Mouse (Mus musculus) liver, embryonic 11.5 days (tissue): ENCODE results near the gene Mpdu1. TPM values are rescaled to one million over a fixed set of nuclear protein-coding genes. Genes with fewer than 3 reads are reported as not detected.

ENCODE experiments used
- ATAC-seq: fragments of 200-750 bp; cut with Nextera tagmentation; replicated peaks from 2 replicates; pipeline ENCODE4 v1.8.0; 2017; ENCODE audit warnings: moderate number of reproducible peaks, mild to moderate bottlenecking, moderate TSS enrichment, moderate library complexity; ENCODE audit not compliant: low FRiP score
- DNase-seq: peaks from one replicate; pipeline ENCODE4 v3.0.0-alpha.2; 2017; ENCODE audit warnings: low spot score
- H3K27ac ChIP-seq: fragments of 300-500 bp; sonication (generic); 2 replicates; pipeline ENCODE4 v1.5.1; 2014; ENCODE audit warnings: mild to moderate bottlenecking, low read depth, low read length, control low read depth
- H3K27me3 ChIP-seq: fragments of 300-500 bp; sonication (generic); replicated peaks from 2 replicates; pipeline ENCODE4 v1.6.1; 2014; ENCODE audit warnings: low read length, mixed read lengths; ENCODE audit not compliant: control insufficient read depth, insufficient read depth
- H3K36me3 ChIP-seq: fragments of 300-500 bp; sonication (generic); 2 replicates; pipeline ENCODE4 v1.6.1; 2014; ENCODE audit warnings: mild to moderate bottlenecking, low read length, moderate library complexity, mixed read lengths; ENCODE audit not compliant: control insufficient read depth, insufficient read depth
- H3K4me1 ChIP-seq: fragments of 300-500 bp; sonication (generic); replicated peaks from 2 replicates; pipeline ENCODE4 v1.6.1; 2014; ENCODE audit warnings: low read length, mixed read lengths; ENCODE audit not compliant: control insufficient read depth, insufficient read depth
- H3K4me2 ChIP-seq: fragments of 300-500 bp; sonication (generic); 2 replicates; pipeline ENCODE4 v1.6.1; 2014; ENCODE audit warnings: mild to moderate bottlenecking, control low read depth, moderate library complexity
- H3K4me3 ChIP-seq: fragments of 300-500 bp; sonication (generic); 2 replicates; pipeline ENCODE4 v1.5.1; 2014; ENCODE audit warnings: low read depth, low read length, control low read depth
- H3K9ac ChIP-seq: fragments of 300-500 bp; sonication (generic); 2 replicates; pipeline ENCODE4 v1.6.1; 2014; ENCODE audit warnings: low read depth, low read length, control low read depth
- H3K9me3 ChIP-seq: fragments of 300-500 bp; sonication (generic); 2 replicates; pipeline ENCODE4 v1.6.1; 2016; ENCODE audit warnings: low read length, inconsistent platforms, mixed read lengths; ENCODE audit not compliant: control insufficient read depth
- whole genome bisulfite sequencing: fragments of 180-500 bp; shearing (Covaris S2); extraction: QIAGEN DNeasy Blood & Tissue Kit; methylation state at CpG from one replicate; pipeline ENCODE4 v1.1.7; 2014; 5-methylcytosine and 5-hydroxymethylcytosine counted together
- polyA plus RNA-seq: library from polyadenylated mRNA; unstranded; fragments of >200 nt; fragmentation: Nextera tagmentation; extraction: Ambion mirVana; gene quantifications from 2 replicates; pipeline ENCODE4 v1.2.1, GENCODE M21; 2014

The Mpdu1 gene
- polyA plus RNA-seq, 1 experiment from 2014 or later, result 24.0 TPM

DNA sequence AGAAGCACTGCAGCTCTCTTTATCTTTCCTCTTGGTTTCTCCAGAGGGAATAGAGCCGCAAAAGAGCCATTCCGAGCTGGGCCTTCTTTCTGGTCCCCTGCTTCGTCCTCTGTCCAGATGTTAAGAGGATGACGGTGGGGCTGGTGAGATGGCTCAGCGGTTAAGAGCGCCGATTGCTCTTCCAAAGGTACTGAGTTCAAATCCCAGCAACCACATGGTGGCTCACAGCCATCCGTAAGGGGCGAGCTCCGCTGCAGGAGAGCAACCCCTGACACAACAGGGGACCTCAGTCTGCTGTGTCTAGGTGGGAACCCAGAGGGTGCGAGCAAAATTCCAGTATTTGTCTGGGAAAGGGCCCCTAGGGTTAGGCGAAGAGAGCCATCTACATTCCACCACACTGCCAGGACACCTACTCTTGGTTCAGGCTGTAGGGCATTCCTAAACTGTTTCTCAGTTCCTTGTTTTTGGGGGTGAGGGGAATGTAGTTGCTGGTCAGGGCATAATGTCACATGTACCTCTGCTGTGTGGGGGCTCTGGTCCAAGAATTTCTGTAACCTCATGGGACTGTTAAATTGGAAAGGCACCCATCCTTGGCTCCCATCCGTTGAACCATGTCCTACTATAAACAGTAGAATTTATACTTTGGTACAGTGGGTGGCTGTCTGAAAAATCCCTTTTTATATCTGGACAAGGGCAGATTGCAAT lies 677 bp upstream of the Mpdu1 start:
- peaks cover 23% of the 10 kb centered on the region for H3K4me1 ChIP-seq
- ATAC-seq (no peak), DNase-seq (no peak)
- H3K9me3 ChIP-seq, result no peaks in the 10 kb centered on the region
- peak overlapping the region; percentile 81 for H3K9ac ChIP-seq
- no peaks in the 10 kb centered on the region for H3K27me3 ChIP-seq
- WGBS, result 68% methylated on average over 13 of the region's 13 CpGs
- peak overlapping the region; percentile 94 for H3K27ac ChIP-seq
- H3K36me3 ChIP-seq, result peaks cover 28% of the 10 kb centered on the region
- peak overlapping the region; percentile 75 for H3K4me2 ChIP-seq
- H3K4me3 ChIP-seq, result peak overlapping the region; percentile 60

DNA sequence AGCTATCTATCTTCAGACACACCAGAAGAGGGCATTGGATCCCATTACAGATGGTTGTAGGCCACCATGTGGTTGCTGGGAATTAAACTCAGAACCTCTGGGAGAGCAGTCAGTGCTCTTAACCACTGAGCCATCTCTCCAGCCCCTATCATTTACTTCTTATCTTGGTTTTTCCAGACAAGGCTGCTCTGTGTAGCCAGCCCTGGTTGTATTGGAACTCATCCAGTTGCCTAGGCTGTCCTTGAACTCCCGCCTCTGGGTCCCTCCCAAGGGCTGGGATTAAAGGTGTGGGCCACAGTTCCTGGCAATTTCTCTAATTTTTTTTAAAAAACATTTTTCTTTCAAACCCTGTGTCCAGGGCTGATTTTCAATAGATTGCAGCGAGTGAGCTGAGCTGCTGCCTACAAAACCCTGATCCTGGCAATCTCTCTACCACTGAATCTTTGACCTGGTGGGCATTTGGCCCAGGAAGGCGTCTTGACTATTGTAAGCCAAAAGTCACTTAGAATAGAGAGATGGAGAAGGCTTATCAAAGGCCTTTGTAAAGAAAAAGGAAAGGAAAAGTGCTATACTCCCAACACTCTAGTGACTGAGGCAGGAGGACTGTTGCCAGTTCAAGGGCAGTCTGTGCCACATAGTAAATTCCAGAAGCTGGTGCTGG lies 1.1 kb downstream of the Mpdu1 start:
- H3K36me3 ChIP-seq, result peaks cover 31% of the 10 kb centered on the region
- peak overlapping the region; percentile 75 for H3K4me2 ChIP-seq
- no peaks in the 10 kb centered on the region for H3K27me3 ChIP-seq
- no peak for ATAC-seq
- H3K9ac ChIP-seq, result peak overlapping the region; percentile 81
- H3K4me3 ChIP-seq, result peak overlapping the region; percentile 60
- no peak for DNase-seq
- 59% methylated on average over 3 of the region's 3 CpGs for WGBS
- no peaks in the 10 kb centered on the region for H3K9me3 ChIP-seq
- peak overlapping the region; percentile 94 for H3K27ac ChIP-seq
- H3K4me1 ChIP-seq, result peaks cover 31% of the 10 kb centered on the region

DNA sequence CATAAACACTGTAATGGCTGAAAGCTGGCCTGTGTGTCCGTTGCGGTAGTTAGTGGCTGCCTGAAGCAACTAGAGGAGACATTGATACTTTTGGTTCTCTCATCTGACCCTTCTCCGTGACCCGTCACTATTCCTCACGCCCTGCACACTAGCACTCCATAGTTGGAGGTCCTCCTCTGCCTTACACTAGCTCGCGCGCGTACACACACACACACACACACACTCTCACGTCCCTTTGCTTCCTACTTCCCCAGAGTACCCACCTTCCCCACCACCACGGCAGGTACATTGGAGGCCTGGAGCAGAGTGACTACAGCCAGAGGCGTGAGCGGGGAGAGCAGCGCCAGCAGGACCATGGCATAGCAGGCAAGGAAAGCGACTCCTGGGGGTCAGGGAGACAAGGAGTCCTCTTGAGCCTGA lies 5.0 kb downstream of the Mpdu1 start:
- no peak overlapping the region for H3K4me2 ChIP-seq
- no peak for DNase-seq
- no peak for ATAC-seq
- H3K9ac ChIP-seq, result no peak overlapping the region
- H3K9me3 ChIP-seq, result no peaks in the 10 kb centered on the region
- WGBS, result 83% methylated on average over 15 of the region's 15 CpGs
- no peak overlapping the region for H3K4me3 ChIP-seq
- H3K36me3 ChIP-seq, result peaks cover 29% of the 10 kb centered on the region
- peaks cover 35% of the 10 kb centered on the region for H3K4me1 ChIP-seq
- no peak overlapping the region for H3K27ac ChIP-seq
- no peaks in the 10 kb centered on the region for H3K27me3 ChIP-seq

DNA sequence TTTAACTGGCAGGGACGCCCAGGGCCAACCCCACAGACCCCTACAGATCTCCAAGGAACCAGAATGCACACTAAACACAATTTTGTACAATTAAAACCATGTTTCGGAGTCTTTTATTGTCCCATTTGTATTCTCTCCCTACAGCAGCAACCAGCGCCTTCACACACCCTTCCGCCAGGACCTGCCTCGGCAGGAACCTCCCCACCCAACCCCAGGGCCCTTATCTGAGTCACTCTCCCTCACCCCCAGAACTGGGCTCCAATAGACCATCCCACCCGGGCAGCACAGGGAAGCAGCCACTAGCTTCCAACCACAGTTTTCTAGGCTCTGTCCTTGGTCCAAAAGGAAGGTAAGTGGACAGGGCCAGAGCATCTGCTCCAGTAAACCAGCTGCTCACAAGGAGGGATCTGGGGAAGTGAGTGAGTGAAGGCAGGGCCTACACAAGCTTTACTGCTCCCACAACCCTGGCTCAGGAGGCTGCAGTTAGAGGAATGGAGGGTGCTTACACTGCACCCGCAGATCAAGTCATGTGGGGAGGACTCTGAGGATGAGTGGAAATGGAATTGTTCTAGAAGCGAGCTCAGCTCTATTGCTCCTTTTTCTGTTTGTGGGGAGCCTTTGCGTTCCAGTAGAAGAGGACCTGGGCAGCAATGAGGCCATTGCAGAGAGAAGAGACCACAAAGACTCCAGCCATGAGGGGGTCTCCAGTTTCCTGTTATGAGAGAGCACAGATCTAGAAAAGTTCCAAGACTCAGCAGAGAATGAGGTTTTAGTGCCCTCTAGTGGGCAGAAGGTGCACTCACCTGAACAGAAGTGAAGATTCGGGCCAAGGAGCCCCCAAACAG lies 5.6 kb downstream of the Mpdu1 start:
- ATAC-seq (0 out of 2 replicates have a peak, but pooled peaks have one; percentile 44), DNase-seq (no peak)
- peaks cover 35% of the 10 kb centered on the region for H3K4me1 ChIP-seq
- H3K36me3 ChIP-seq, result peaks cover 35% of the 10 kb centered on the region
- H3K4me2 ChIP-seq, result peak overlapping the region; percentile 17; the same call in 1 of the 2 replicates
- no peak overlapping the region for H3K4me3 ChIP-seq
- 0 out of 2 replicates have a peak overlapping the region, but pooled peaks have one; percentile 23 for H3K27ac ChIP-seq
- H3K9me3 ChIP-seq, result no peaks in the 10 kb centered on the region
- whole genome bisulfite sequencing, result 66% methylated on average over 10 of the region's 10 CpGs
- no peaks in the 10 kb centered on the region for H3K27me3 ChIP-seq
- 0 out of 2 replicates have a peak overlapping the region, but pooled peaks have one; percentile 3 for H3K9ac ChIP-seq

DNA sequence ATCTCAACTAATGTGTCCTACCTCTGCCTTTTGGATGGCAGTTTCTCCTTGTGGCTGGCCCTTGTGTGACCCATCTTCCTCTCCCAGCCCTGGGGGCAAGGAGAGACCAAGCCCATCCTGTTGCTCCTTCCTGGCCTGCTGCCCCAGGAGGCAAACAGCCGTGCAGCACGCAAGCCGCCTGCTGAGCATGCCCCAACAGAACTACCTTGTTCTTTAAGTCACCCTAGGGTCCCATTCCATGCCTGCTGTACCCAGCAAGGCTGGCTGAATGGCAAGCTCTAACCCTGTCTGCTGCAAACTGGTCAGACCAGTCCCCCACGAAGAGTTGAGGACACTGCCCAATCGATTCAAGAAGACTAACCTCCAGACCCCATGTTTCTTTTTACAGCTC lies 6.4 kb downstream of the Mpdu1 start:
- Histone ChIP-seq H3K27ac (no peak overlapping the region; the same call in 1 of the 2 replicates), H3K9me3 (no peaks in the 10 kb centered on the region), H3K4me2 (no peak overlapping the region; the same call in 1 of the 2 replicates), H3K27me3 (no peaks in the 10 kb centered on the region), H3K36me3 (peaks cover 40% of the 10 kb centered on the region), H3K9ac (no peak overlapping the region), H3K4me1 (peaks cover 29% of the 10 kb centered on the region), H3K4me3 (0 out of 2 replicates have a peak overlapping the region, but pooled peaks have one; percentile 3)
- ATAC-seq (no peak), DNase-seq (no peak)
- 78% methylated on average over 5 of the region's 5 CpGs for WGBS

DNA sequence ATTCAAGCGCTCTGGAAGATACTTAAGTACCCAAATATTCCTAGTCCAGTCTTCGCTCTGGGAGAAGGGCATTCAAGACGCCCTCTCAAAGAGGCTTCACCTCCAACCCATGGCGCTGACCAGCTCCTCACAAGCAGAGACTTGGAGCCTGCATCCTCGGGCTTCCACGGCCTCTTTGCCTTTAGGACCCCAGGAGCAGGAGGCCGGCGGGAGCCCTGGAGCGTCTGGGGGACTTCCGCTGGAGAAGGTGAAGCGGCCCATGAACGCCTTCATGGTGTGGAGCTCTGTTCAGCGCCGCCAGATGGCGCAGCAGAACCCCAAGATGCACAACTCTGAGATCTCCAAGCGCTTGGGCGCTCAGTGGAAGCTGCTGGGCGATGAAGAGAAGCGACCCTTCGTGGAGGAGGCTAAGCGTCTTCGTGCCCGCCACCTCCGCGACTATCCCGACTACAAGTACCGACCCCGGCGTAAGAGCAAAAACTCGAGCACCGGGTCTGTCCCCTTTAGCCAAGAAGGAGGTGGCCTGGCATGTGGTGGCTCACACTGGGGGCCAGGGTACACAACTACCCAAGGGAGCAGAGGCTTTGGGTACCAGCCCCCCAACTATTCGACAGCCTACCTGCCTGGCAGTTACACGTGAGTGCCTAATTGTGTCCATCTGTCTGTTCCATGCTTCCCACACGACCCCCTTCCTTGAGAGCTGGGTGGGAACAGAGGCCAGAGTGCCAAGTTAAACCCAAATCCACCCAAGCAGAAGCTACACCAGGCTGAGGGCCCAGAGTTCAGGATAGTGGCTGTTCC lies 7.0 kb downstream of the Mpdu1 start, which contains the start of gene Sox15:
Gene Sox15 (plus strand): TSS at position 51 of the 801 bp plus-strand sequence.
- ATAC-seq, result peak; percentile 67

DNA sequence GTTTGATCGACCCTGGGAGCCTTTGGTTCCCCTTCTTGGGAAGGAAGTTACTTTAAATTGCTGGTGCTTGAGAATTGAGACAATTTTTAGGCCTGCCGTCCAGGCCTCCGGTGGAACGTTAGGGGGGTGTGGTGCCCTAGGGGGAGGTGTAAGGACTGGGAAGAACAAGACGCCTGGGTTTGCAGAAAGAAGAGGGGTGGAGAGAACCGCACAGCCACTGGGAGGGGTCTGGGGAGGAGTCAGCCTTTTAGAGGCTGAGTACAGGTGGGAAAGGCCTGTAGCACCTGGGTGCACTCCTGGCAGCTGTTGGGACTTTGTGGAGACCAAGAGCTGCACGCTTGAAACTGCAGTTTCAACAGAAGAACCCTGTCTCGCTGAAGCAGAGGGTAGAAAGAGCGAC lies 7.7 kb downstream of the Mpdu1 start:
- H3K27ac ChIP-seq, result peak overlapping the region; percentile 51
- ATAC-seq, result no peak
- no peak for DNase-seq
- peaks cover 53% of the 10 kb centered on the region for H3K36me3 ChIP-seq
- no peak overlapping the region for H3K4me3 ChIP-seq
- 42% methylated on average over 9 of the region's 9 CpGs for WGBS
- no peaks in the 10 kb centered on the region for H3K27me3 ChIP-seq
- no peaks in the 10 kb centered on the region for H3K9me3 ChIP-seq
- H3K9ac ChIP-seq, result no peak overlapping the region
- H3K4me1 ChIP-seq, result peaks cover 26% of the 10 kb centered on the region
- H3K4me2 ChIP-seq, result no peak overlapping the region

More for the DNA sequence above, 7.0 kb downstream of the Mpdu1 start, which contains the start of gene Sox15:
- Histone ChIP-seq H3K4me1 (peaks cover 26% of the 10 kb centered on the region), H3K27ac (peak within 1 kb of the TSS; percentile 51), H3K9ac (no peak within 1 kb of the TSS), H3K9me3 (no peaks in the 10 kb centered on the region), H3K36me3 (peaks cover 46% of the 10 kb centered on the region), H3K4me3 (0 out of 2 replicates have a peak within 1 kb of the TSS, but pooled peaks have one; percentile 3), H3K27me3 (no peaks in the 10 kb centered on the region), H3K4me2 (peak within 1 kb of the TSS; percentile 28; the same call in 1 of the 2 replicates)
- WGBS, result 37% methylated on average over 34 of the region's 34 CpGs
- no peak for DNase-seq
